Mouse (Mus musculus): ENCODE measurements around the gene Gm7030.
"Not testable (repeated sequence)": the region's sequence is repeated elsewhere in the genome, so short reads cannot be mapped to it uniquely, and the experiment has no call there.

DNA sequence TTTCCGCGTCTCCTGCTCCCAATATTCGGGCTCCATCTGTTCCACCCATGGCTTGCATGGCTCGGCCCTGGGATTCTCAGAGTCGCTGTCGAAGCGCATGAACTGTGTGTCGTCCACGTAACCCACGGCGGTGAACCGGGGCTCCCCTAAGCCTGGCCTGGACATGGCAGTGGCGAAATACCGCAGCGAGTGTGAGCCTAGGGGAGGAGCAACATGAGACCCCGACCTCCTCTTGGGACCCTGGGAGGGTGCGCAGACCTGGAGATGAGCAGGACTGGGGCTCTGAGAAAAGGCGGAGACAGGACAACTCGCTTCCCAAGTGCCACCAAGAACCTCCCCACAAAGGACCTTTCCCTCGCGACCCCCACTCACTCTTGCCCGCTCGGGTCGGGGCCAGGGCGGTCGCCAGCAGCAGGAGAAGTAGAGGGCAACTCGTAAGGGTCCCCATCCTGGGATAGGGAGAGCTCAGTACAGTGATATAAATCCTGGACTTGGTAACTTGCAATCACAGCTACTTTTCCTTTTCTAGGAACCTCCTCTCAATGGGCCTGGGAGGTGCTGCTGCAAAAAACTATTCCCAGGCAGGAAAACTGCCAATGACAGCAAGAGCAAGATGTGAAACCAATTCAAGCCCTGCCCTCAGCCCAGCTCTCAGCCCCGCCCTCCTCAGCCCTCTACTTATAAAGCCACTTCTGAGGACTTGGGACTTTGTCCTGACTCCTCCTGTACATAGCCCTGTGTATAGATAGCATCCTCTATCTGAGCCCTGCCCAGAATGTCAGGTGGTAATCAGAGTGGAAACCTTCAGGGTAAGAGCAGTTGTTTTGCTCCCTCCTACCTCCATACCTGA is at the start of gene Gm7030:
- TF ChIP-seq CTCF (IDR thresholded peaks at IDR 0.05; ENCODE audit: control insufficient read depth, insufficient read depth, low read length); POLR2A (IDR thresholded peaks at IDR 0.05; ENCODE audit: borderline replicate concordance, control insufficient read depth, low read depth, low read length): not testable (repeated sequence)
